Mouse (Mus musculus) stomach, postnatal 0 days (tissue): ENCODE measurements around the gene Dynll1. TPM values are rescaled to one million over a fixed set of nuclear protein-coding genes. Genes with fewer than 3 reads are reported as not detected.
A peak's percentile ranks its signal among the peaks of the same experiment; 100 is the strongest.

Experiments
- ATAC-seq: fragments of 200-750 bp; cut with Nextera tagmentation; 2 replicates; pipeline ENCODE4 v1.8.0; 2017; ENCODE audit not compliant: low FRiP score, low TSS enrichment
- DNase-seq: peaks from one replicate; pipeline ENCODE4 v3.0.0-alpha.2; 2016; ENCODE audit warnings: low spot score
- H3K27ac ChIP-seq: fragments of 300-500 bp; sonication (generic); replicated peaks from 2 replicates; pipeline ENCODE4 v1.5.1; 2014; ENCODE audit warnings: mild to moderate bottlenecking, control low read depth
- H3K27me3 ChIP-seq: fragments of 300-500 bp; sonication (generic); 2 replicates; pipeline ENCODE4 v1.6.1; 2014; ENCODE audit warnings: low read length; ENCODE audit not compliant: control insufficient read depth, insufficient read depth
- H3K36me3 ChIP-seq: fragments of 300-500 bp; sonication (generic); 2 replicates; pipeline ENCODE4 v1.6.1; 2014; ENCODE audit warnings: low read length, mixed read lengths; ENCODE audit not compliant: control insufficient read depth, insufficient read depth
- H3K4me1 ChIP-seq: fragments of 300-500 bp; sonication (generic); replicated peaks from 2 replicates; pipeline ENCODE4 v1.6.1; 2014; ENCODE audit warnings: antibody characterized with exemption; ENCODE audit not compliant: control insufficient read depth, insufficient read depth
- H3K4me2 ChIP-seq: fragments of 300-500 bp; sonication (generic); replicated peaks from 2 replicates; pipeline ENCODE4 v1.6.1; 2014; ENCODE audit warnings: low read depth, mild to moderate bottlenecking, control low read depth, moderate library complexity
- H3K4me3 ChIP-seq: fragments of 300-500 bp; sonication (generic); 2 replicates; pipeline ENCODE4 v1.5.1; 2014; ENCODE audit warnings: low read depth, low read length, control low read depth
- H3K9ac ChIP-seq: fragments of 300-500 bp; sonication (generic); 2 replicates; pipeline ENCODE4 v1.6.1; 2014; ENCODE audit warnings: mild to moderate bottlenecking, low read length, control low read depth, mixed read lengths
- H3K9me3 ChIP-seq: fragments of 300-500 bp; sonication (generic); 2 replicates; pipeline ENCODE4 v1.6.1; 2016; ENCODE audit warnings: low read length; ENCODE audit not compliant: control insufficient read depth
- CTCF ChIP-seq: IDR thresholded peaks from 2 replicates; pipeline ENCODE4 v1.5.1; 2016; ENCODE audit warnings: antibody characterized with exemption, low read depth, mild to moderate bottlenecking, moderate library complexity
- EP300 ChIP-seq: optimal IDR thresholded peaks from 2 replicates; pipeline ENCODE3; 2016; ENCODE audit warnings: antibody characterized with exemption
- WGBS: fragments of 180-500 bp; shearing (Covaris S2); extraction: QIAGEN DNeasy Blood & Tissue Kit; methylation state at CpG from one replicate; pipeline ENCODE4 v1.1.7; 2014; 5-methylcytosine and 5-hydroxymethylcytosine counted together
- polyA plus RNA-seq: library from polyadenylated mRNA; unstranded; fragments of >200 nt; fragmentation: Nextera tagmentation; extraction: Ambion mirVana; gene quantifications from 2 replicates; pipeline ENCODE4 v1.2.1, GENCODE M21; 2015

The Dynll1 gene
- polyA plus RNA-seq, 1 experiment from 2014 or later: 1,792 TPM

- Histone ChIP-seq H3K4me3 (no peak overlapping the region), H3K27me3 (no peaks in the 10 kb centered on the region), H3K9ac (no peak overlapping the region), H3K36me3 (peaks cover 32% of the 10 kb centered on the region), H3K4me1 (0 out of 2 replicates have a peak, but pooled peaks cover under 1% of the 10 kb centered on the region), H3K9me3 (no peaks in the 10 kb centered on the region), H3K4me2 (no peak overlapping the region), H3K27ac (no peak overlapping the region)
- DNase-seq (no peak), ATAC-seq (no peak)
- TF ChIP-seq EP300 (no peak), CTCF (no peak)
- 81% methylated on average over 8 of the region's 8 CpGs for WGBS
Measured at GRCm38 (mm10) chr5:115261141-115261540, 39.7 kb downstream of the Dynll1 start.

GRCm38 (mm10) chr5:115260356-115260755, 40.4 kb downstream of the Dynll1 start:
- Histone ChIP-seq H3K36me3 (peaks cover 39% of the 10 kb centered on the region), H3K9ac (no peak overlapping the region), H3K4me3 (no peak overlapping the region), H3K4me1 (no peaks in the 10 kb centered on the region), H3K4me2 (no peak overlapping the region), H3K9me3 (no peaks in the 10 kb centered on the region), H3K27me3 (no peaks in the 10 kb centered on the region), H3K27ac (no peak overlapping the region)
- ATAC-seq: peak; percentile 33; the same call in 1 of the 2 replicates
- TF ChIP-seq CTCF (no peak), EP300 (no peak)
- no peak for DNase-seq
- 75% methylated on average over 6 of the region's 6 CpGs for WGBS

GRCm38 (mm10) chr5:115256909-115257546, 43.8 kb downstream of the Dynll1 start:
- DNase-seq: no peak
- H3K4me2 ChIP-seq: no peak overlapping the region
- WGBS: 80% methylated on average over 10 of the region's 10 CpGs
- no peak overlapping the region for H3K27ac ChIP-seq
- no peak; the same call in 1 of the 2 replicates for ATAC-seq
- H3K9me3 ChIP-seq: no peaks in the 10 kb centered on the region
- TF ChIP-seq CTCF: no peak
- no peak for TF ChIP-seq EP300
- no peaks in the 10 kb centered on the region for H3K4me1 ChIP-seq
- H3K27me3 ChIP-seq: no peaks in the 10 kb centered on the region
- H3K36me3 ChIP-seq: peaks cover 42% of the 10 kb centered on the region
- H3K9ac ChIP-seq: no peak overlapping the region
- no peak overlapping the region for H3K4me3 ChIP-seq

- H3K36me3 ChIP-seq: peaks cover 53% of the 10 kb centered on the region
- no peaks in the 10 kb centered on the region for H3K9me3 ChIP-seq
- no peaks in the 10 kb centered on the region for H3K27me3 ChIP-seq
- 80% methylated on average over 1 of the region's 1 CpGs for WGBS
- no peak overlapping the region for H3K4me2 ChIP-seq
- no peaks in the 10 kb centered on the region for H3K4me1 ChIP-seq
- DNase-seq (no peak), ATAC-seq (no peak)
- no peak overlapping the region for H3K9ac ChIP-seq
- TF ChIP-seq CTCF (no peak), EP300 (no peak)
- H3K27ac ChIP-seq: no peak overlapping the region
- H3K4me3 ChIP-seq: no peak overlapping the region
Measured at GRCm38 (mm10) chr5:115255472-115255871, 45.3 kb downstream of the Dynll1 start.

Other genes with a start within 250 kb of the Dynll1 start
- gene Gm10401, start 202.7 kb downstream of the Dynll1 start, polyA plus RNA-seq: 17.9 and 22.2 TPM in 2 replicates
- gene Acads, start 181.7 kb downstream of the Dynll1 start, polyA plus RNA-seq: 70.6 and 73.8 TPM in 2 replicates
- 12.7 and 12.9 TPM in 2 replicates for gene Unc119b, start 166.0 kb downstream of the Dynll1 start, polyA plus RNA-seq
- 30.4 and 34.0 TPM in 2 replicates for gene Mlec, start 142.8 kb downstream of the Dynll1 start, polyA plus RNA-seq
- gene Cabp1, start 106.6 kb downstream of the Dynll1 start, polyA plus RNA-seq: 0.44 and 0.67 TPM in 2 replicates
- gene Pop5, start 65.2 kb downstream of the Dynll1 start, polyA plus RNA-seq: 83.9 and 85.3 TPM in 2 replicates
- 84.0 and 93.0 TPM in 2 replicates for gene Rnf10, start 28.1 kb downstream of the Dynll1 start, polyA plus RNA-seq
- 32.6 and 32.9 TPM in 2 replicates for gene Coq5, start 21.3 kb downstream of the Dynll1 start, polyA plus RNA-seq
- 121 and 129 TPM in 2 replicates for gene Srsf9, start 26.2 kb upstream of the Dynll1 start, polyA plus RNA-seq
- 12.9 and 14.7 TPM in 2 replicates for gene Gatc, start 40.2 kb upstream of the Dynll1 start, polyA plus RNA-seq
- gene Triap1, start 40.2 kb upstream of the Dynll1 start, polyA plus RNA-seq: 63.3 and 65.4 TPM in 2 replicates
- 1,431 and 1,574 TPM in 2 replicates for gene Cox6a1, start 48.0 kb upstream of the Dynll1 start, polyA plus RNA-seq
- 3.2 and 3.6 TPM in 2 replicates for gene Msi1, start 128.6 kb upstream of the Dynll1 start, polyA plus RNA-seq
- gene Pla2g1b, start 165.3 kb upstream of the Dynll1 start, polyA plus RNA-seq: 464 and 489 TPM in 2 replicates
- 10.1 and 11.5 TPM in 2 replicates for gene Sirt4, start 183.7 kb upstream of the Dynll1 start, polyA plus RNA-seq
- 21.1 and 25.8 TPM in 2 replicates for gene Pxn, start 205.7 kb upstream of the Dynll1 start, polyA plus RNA-seq